Mouse (Mus musculus) gastrocnemius, postnatal 36 days (tissue): ENCODE measurements around the gene Tap2. TPM values are rescaled to one million over a fixed set of nuclear protein-coding genes. Genes with fewer than 3 reads are reported as not detected.
A peak's percentile ranks its signal among the peaks of the same experiment; 100 is the strongest.

Experiments used
- DNase-seq, 2 experiments: peaks; one replicate each; pipeline ENCODE4 v3.0.0; 2022
- intact Hi-C: fragments of 180-260 bp; cut with DNase I; formaldehyde crosslinking; loops from one replicate; pipeline ENCODE4 v1.15.1; 2025
- total RNA-seq, 2 experiments: library from RNA; stranded (reverse); gene quantifications; 2 replicates each; pipeline ENCODE4 v1.2.3; 2021

Gene Tap2
- total RNA-seq, 2 experiments from 2014 or later: 4.9 to 6.1 TPM

DNA sequence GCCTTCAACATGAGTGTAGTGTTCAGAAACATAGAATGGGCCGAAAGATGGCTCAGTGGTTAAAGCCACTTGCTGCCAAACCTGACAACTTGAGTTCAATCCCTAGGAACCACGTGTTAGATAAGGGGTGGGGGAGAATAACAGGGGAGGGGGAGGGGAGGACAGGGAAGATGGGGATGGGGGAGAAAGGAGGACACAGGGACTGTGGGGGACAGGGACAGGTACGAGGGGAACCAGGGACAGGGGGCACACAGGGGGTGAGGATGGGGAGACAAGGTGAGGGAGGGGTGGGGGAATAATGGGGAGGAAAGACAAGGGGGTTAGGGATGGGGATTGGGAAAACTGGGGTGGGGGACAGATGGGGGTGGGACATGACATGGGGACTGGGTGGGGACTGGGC, 37.0 kb downstream of the Tap2 start:
- DNase-seq: no peak
- intact Hi-C loops: no loop called here

DNA sequence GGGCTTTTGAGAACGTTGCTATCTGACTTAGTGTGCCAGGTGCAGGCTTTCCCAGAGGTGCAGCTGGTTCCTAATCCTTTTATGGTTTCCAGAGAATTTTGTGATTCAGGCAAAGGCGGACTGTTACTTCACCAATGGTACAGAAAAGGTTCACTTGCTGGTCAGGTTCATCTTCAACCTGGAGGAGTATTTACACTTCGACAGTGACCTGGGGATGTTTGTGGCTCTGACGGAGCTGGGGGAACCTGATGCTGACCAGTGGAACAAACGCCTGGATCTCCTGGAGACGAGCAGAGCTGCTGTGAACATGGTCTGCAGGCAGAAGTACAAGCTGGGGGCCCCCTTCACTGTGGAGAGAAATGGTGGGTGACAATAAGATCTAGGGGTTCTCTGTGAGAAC, 37.6 kb downstream of the Tap2 start:
- intact Hi-C loops: no loop called here

DNA sequence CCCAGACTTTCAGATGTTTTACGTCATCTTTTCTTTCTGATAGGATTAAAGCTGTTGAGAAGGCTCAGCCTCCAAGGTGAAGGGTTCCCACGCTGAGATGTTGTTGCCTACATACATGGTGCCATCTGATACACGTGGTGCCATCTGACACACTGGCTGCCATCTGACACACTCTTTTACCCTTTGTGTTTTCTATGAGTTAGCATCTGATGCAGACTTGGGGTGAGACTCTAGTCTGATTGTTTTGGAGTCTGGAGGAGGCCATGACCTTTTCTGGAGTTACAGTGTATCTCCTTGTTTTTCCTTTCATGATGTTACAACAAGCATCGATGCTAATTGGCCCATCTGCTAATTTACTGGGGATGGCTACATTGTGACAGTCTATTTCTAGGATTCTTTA, 41.3 kb downstream of the Tap2 start:
- intact Hi-C loops: no loop called here
- no peak for DNase-seq

More for the DNA sequence above, 37.6 kb downstream of the Tap2 start:
- DNase-seq: no peak

DNA sequence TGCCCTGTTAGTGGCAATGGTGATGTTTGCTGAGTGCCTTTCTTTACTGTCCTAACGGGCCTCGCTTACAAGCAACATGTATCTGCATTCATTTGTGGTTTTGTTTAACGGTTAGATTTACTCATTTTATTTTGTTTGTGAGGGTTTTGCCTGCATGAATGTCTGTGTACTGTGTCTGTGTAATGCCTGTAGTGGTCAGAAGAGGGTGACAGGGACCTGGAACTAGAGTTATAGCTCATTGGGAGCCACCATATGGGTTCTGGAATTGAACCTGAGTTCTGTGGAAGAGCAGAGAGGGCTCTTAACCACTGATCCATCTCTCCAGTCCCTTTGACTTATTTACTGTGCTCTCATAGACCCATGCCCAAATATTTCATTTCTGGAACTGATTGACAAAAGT, 43.7 kb downstream of the Tap2 start:
- intact Hi-C loops: no loop called here

DNA sequence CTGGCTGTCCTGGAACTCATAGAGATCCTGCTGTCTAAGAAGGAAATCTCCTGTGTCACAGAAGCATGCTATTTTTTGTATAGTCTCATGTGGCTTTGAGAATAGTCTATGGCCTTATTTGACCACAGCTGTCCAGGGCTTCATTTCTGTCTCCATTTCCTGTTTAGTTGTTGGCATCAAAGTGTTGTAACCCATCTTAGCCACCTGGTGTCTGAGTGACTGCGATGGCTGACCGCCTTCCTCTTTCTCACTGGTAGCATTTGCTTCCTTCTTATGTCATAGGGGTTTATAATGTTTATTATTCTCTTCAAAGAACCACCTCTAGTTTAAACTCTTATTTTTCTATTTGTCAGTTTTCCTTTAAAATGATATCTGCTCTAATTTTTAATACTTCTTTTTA, 45.4 kb downstream of the Tap2 start:
- no peak for DNase-seq
- intact Hi-C loops: no loop called here

More for the DNA sequence above, 43.7 kb downstream of the Tap2 start:
- no peak for DNase-seq

- intact Hi-C loops: no loop called here
- DNase-seq: no peak
Measured at GRCm38 (mm10) chr17:34249361-34249760, 46.0 kb downstream of the Tap2 start.

GRCm38 (mm10) chr17:34249878-34250277, 46.6 kb downstream of the Tap2 start:
- intact Hi-C loops: loop anchor here (2.0 to 5.0 kb wide), 2 partner anchors 63 to 97 kb away; no protein-coding TSS in a partner anchor
- no peak for DNase-seq

DNA sequence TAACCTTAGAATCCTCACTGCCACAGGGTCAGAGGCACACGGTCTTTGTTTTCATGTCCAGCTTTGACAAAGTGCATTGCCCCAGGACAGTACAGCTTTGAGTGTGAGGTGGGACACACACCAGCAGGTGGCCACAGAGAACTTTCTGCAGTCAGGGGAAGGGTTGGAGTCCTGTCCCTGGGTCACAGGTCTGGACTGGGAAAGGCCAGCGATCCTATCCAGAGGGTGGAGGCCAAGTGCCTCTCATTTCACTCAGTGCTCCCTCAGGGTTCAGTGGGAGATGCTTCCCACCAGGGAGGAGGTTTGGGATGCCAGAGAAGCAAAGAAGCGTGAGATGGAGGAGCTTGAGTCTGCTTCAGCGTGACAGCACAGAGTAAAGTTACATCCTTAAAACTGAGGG, 48.3 kb downstream of the Tap2 start:
- no peak for DNase-seq
- intact Hi-C loops: loop anchor here (2.0 to 5.0 kb wide), 2 partner anchors 61 to 96 kb away; no protein-coding TSS in a partner anchor

- no peak for DNase-seq
- intact Hi-C loops: no loop called here
Measured at GRCm38 (mm10) chr17:34256501-34256900, 53.2 kb downstream of the Tap2 start.

- peak; percentile 48 to 81 for DNase-seq
- intact Hi-C loops: no loop called here
Measured at GRCm38 (mm10) chr17:34257594-34258375, 54.5 kb downstream of the Tap2 start, which contains the start of gene H2-Ab1. H2-Ab1 (plus strand) TSS chr17:34257689.

GRCm38 (mm10) chr17:34260551-34260950, 57.2 kb downstream of the Tap2 start:
- intact Hi-C loops: no loop called here
- no peak for DNase-seq

DNA sequence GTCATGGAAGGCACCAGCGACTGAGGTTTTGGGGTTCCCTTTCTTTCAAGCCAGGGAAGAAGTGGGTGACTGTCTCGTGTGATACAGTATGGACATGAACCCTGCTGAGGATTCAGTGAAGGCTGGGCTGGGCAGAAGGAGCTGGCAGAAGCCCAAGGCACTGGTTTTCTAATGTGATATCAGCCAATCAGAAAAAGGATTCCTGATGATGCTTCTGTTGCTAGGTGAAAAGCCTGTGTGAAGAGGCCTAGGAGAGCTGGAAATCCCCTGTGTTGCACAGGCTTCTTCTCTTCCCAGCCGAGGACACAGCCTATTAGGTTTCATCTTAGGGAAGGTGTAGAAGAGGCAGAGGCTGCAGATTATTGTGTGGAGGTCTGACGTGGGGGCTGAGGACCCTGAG, 58.2 kb downstream of the Tap2 start:
- intact Hi-C loops: no loop called here
- DNase-seq: no peak

DNA sequence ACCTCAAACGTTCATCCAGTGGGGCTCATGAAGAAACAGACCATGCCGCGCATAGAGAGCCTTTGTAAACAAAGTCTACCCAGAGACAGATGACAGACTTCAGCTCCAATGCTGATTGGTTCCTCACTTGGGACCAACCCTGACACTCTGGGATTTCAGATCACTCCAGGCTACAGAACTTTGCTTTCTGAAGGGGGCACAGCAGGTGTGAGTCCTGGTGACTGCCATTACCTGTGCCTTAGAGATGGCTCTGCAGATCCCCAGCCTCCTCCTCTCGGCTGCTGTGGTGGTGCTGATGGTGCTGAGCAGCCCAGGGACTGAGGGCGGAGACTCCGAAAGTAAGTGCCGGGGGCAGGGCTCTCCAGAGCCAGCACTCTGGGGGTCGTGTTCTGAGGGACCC, 59.7 kb downstream of the Tap2 start:
- intact Hi-C loops: no loop called here
- DNase-seq: peak; percentile 33 to 48

DNA sequence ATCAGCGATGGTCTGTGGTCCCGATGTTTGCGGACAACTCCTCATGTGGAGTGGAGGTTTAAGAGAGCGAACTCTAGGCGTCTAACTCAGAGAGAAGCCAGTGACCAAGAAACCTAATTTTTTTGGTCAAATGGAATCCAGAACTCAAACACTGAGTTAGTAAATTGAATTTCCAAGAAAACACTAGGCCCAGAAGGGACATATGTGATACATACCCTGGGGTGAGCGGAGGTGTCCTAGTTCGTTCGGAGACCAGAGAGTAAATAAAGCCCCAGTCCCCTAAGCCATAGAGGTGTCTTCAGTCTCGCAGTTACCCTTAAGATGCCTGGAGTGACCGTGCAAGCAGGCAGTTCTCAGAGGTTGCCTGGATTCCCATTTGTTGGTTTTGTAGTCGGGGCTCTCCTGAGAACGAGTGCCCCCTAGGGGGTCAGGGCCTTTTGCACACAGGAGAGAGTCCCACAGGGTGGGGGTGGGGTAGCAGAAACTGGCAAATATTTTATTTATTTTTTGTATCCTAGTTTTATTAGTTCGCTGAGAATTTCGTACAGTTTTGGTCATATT, 60.6 kb downstream of the Tap2 start:
- DNase-seq: no peak
- intact Hi-C loops: no loop called here

- no peak for DNase-seq
- intact Hi-C loops: no loop called here
Measured at GRCm38 (mm10) chr17:34264452-34265351, 61.4 kb downstream of the Tap2 start.

Other genes with a start within 250 kb of the Tap2 start
- gene Vps52, start 247.7 kb upstream of the Tap2 start, total RNA-seq: 10 to 100 TPM; 30.5 to 30.6 TPM
- gene Rps18, start 247.5 kb upstream of the Tap2 start, total RNA-seq: 100 to 1,000 TPM; 282 to 369 TPM
- 10 to 100 TPM; 25.6 to 32.9 TPM for gene H2-K1, start 203.2 kb upstream of the Tap2 start, total RNA-seq
- gene Ring1, start 178.8 kb upstream of the Tap2 start, total RNA-seq: 10 to 100 TPM; 11.7 to 12.4 TPM
- gene H2-Ke6, start 175.5 kb upstream of the Tap2 start, total RNA-seq: 10 to 100 TPM; 55.5 to 64.2 TPM
- gene Slc39a7, start 171.8 kb upstream of the Tap2 start, total RNA-seq: 10 to 100 TPM; 40.8 to 45.2 TPM
- 10 to 100 TPM; 34.5 to 35.3 TPM for gene Rxrb, start 171.7 kb upstream of the Tap2 start, total RNA-seq
- 1 to 10 TPM; 9.3 to 9.6 TPM for gene Col11a2, start 164.1 kb upstream of the Tap2 start, total RNA-seq
- not detected for gene H2-Oa, start 111.2 kb upstream of the Tap2 start, total RNA-seq
- 1 to 10 TPM; 3.6 to 4.9 TPM for gene H2-DMa, start 84.0 kb upstream of the Tap2 start, total RNA-seq
- 10 to 100 TPM; 63.2 to 74.1 TPM for gene Brd2, start 80.9 kb upstream of the Tap2 start, total RNA-seq
- under 1 TPM; 0.35 to 0.48 TPM for gene H2-DMb2, start 60.2 kb upstream of the Tap2 start, total RNA-seq
- 1 to 10 TPM in 1 of 2 experiments, under 1 TPM in 1; 0.71 to 1.2 TPM for gene H2-DMb1, start 50.5 kb upstream of the Tap2 start, total RNA-seq
- 1 to 10 TPM; 1.6 to 1.8 TPM for gene Tap1, start 16.0 kb upstream of the Tap2 start, total RNA-seq
- 1 to 10 TPM; 1.0 to 1.9 TPM for gene Psmb9, start 15.8 kb upstream of the Tap2 start, total RNA-seq
- 1 to 10 TPM; 3.1 to 3.5 TPM for gene Psmb8, start 5.8 kb upstream of the Tap2 start, total RNA-seq
- under 1 TPM in 1 of 2 experiments, not detected in 1; 0.27 TPM for gene H2-Ob, start 35.4 kb downstream of the Tap2 start, total RNA-seq
- 1 to 10 TPM; 5.7 to 6.6 TPM for gene H2-Ab1, start 54.2 kb downstream of the Tap2 start, total RNA-seq
- gene H2-Aa, start 84.3 kb downstream of the Tap2 start, total RNA-seq: 1 to 10 TPM; 6.0 to 6.9 TPM
- gene H2-Eb1, start 102.3 kb downstream of the Tap2 start, total RNA-seq: 1 to 10 TPM; 6.8 to 7.0 TPM
- not detected for gene H2-Eb2, start 122.1 kb downstream of the Tap2 start, total RNA-seq
- gene Btnl2, start 151.3 kb downstream of the Tap2 start, total RNA-seq: under 1 TPM; 0.13 to 0.25 TPM
- gene Btnl1, start 173.6 kb downstream of the Tap2 start, total RNA-seq: not detected
- not detected for gene BC051142, start 195.3 kb downstream of the Tap2 start, total RNA-seq